Mouse (Mus musculus): ENCODE measurements around the gene Tmem53. TPM values are rescaled to one million over a fixed set of nuclear protein-coding genes. Genes with fewer than 3 reads are reported as not detected.
A peak's percentile ranks its signal among the peaks of the same experiment; 100 is the strongest.

Tmem53 gene
- polyA plus RNA-seq, 1 experiment from 2014 or later = 6.3 TPM

- Histone ChIP-seq H3K36me3 (no peaks in the 10 kb centered on the region), H3K27me3 (replicated peaks) (peaks cover 60% of the 10 kb centered on the region), H3K4me2 (no peak overlapping the region)
Observed at GRCm38 (mm10) chr4:117307270-117307669, 55.5 kb downstream of the Tmem53 start.

DNA sequence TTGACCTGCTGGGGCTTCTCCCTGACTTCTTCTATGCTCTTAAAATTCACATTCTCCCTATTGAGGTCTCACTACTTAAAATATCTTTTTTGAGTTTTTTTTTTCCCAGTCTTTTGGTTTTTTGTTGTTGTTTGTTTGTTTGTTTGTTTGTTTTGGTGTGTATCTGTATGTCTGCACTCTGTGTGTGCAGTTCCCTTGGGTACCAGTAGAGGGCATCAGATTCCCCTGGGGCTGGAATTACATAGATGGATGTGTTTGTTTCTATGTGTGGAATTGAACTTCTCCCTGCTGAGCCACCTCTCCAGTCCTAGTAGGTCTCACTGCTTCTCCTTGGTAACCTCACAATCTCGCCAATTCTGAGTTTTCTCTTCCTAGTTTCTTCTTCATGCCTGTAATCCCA lies 57.7 kb downstream of the Tmem53 start:
- ATAC-seq (ENCODE audit: low FRiP score) = no peak
- Histone ChIP-seq H3K4me2 (no peak overlapping the region), H3K9ac (replicated peaks) (no peak overlapping the region), H3K4me1 (peaks cover 17% of the 10 kb centered on the region), H3K9me3 (replicated peaks) (no peaks in the 10 kb centered on the region), H3K36me3 (no peaks in the 10 kb centered on the region), H3K27me3 (replicated peaks) (peaks cover 64% of the 10 kb centered on the region), H3K4me3 (replicated peaks) (no peak overlapping the region), H3K27ac (replicated peaks) (no peak overlapping the region)
- WGBS = 93% methylated on average over 1 of the region's 1 CpGs

More at GRCm38 (mm10) chr4:117307270-117307669, 55.5 kb downstream of the Tmem53 start:
- H3K9ac ChIP-seq (replicated peaks) = no peak overlapping the region
- H3K4me3 ChIP-seq (replicated peaks) = no peak overlapping the region
- H3K9me3 ChIP-seq (replicated peaks) = no peaks in the 10 kb centered on the region
- no peak overlapping the region for H3K27ac ChIP-seq (replicated peaks)
- ATAC-seq (ENCODE audit: low FRiP score) = no peak
- H3K4me1 ChIP-seq = peaks cover 28% of the 10 kb centered on the region
- WGBS = 56% methylated on average over 6 of the region's 6 CpGs

DNA sequence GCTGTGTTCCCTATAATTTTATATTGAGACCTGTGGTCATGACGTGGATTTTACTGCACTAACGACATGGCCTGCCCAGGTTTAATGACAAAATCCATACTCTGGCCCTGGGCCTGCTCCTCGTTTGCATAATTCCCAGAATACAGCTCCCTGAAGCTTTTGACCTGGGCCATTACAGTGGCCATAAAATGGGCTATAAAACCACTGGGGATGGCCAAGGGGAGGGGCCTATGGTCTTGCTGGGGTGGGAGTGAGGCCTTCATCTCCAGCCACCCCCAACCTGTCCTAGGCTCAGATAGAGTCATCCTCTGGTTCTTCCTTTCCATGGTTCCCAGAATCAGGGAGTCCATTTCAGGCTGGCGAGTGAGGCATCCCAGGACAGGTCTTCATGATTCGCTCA lies 60.1 kb downstream of the Tmem53 start:
- no peaks in the 10 kb centered on the region for H3K9me3 ChIP-seq (replicated peaks)
- H3K4me2 ChIP-seq = no peak overlapping the region
- H3K4me1 ChIP-seq = peaks cover 27% of the 10 kb centered on the region
- peaks cover 63% of the 10 kb centered on the region for H3K27me3 ChIP-seq (replicated peaks)
- H3K27ac ChIP-seq (replicated peaks) = no peak overlapping the region
- no peak overlapping the region for H3K4me3 ChIP-seq (replicated peaks)
- H3K9ac ChIP-seq (replicated peaks) = no peak overlapping the region
- WGBS = 17% methylated on average over 5 of the region's 5 CpGs
- H3K36me3 ChIP-seq = no peaks in the 10 kb centered on the region
- 0 out of 2 replicates have a peak, but pooled peaks have one; percentile 52 for ATAC-seq (ENCODE audit: low FRiP score)

DNA sequence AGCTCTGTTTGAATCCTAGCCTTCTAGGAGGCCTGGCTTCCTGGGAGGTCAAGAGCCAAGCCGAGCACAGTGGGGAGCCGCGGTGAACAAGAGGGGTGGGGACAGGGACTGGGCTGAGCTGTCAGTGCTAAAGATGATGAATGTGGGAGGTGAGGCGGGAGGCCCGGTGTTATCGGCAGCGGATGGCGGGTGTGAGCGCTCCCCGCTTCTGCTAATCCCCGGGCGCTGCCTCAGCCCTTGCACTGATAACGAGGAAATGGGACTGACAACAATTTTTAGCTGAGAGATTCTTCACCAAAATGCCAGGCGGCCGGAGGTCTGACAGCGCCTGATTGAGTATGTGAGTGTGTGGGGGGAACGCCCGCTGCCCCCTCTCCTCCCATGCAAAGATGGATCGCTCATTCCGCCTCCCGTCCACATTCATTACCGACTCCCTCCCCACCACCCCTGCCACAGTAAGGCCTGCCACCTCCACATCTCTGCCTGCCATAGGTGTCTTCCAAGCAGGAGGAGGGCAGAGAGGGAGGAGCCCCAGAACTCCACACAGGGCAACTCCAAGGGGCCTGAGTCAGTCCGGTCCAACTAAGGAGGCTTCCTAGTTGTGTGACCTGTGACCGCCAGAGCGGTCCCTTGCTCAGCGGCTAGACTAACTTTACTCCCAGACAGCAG lies 60.8 kb downstream of the Tmem53 start:
- H3K4me2 ChIP-seq = peak overlapping the region; percentile 22; the same call in 1 of the 2 replicates
- 9% methylated on average over 26 of the region's 26 CpGs for WGBS
- H3K36me3 ChIP-seq = no peaks in the 10 kb centered on the region
- H3K27me3 ChIP-seq (replicated peaks) = peaks cover 63% of the 10 kb centered on the region
- H3K9me3 ChIP-seq (replicated peaks) = no peaks in the 10 kb centered on the region
- H3K9ac ChIP-seq (replicated peaks) = no peak overlapping the region
- peaks cover 34% of the 10 kb centered on the region for H3K4me1 ChIP-seq
- H3K27ac ChIP-seq (replicated peaks) = no peak overlapping the region
- no peak overlapping the region for H3K4me3 ChIP-seq (replicated peaks)
- 0 out of 2 replicates have a peak, but pooled peaks have one; percentile 47 for ATAC-seq (ENCODE audit: low FRiP score)

- WGBS = 9% methylated on average over 4 of the region's 4 CpGs
- Histone ChIP-seq H3K4me2 (0 out of 2 replicates have a peak overlapping the region, but pooled peaks have one; percentile 22), H3K9ac (replicated peaks) (no peak overlapping the region), H3K4me3 (replicated peaks) (no peak overlapping the region), H3K27me3 (replicated peaks) (peaks cover 63% of the 10 kb centered on the region), H3K4me1 (peaks cover 39% of the 10 kb centered on the region), H3K27ac (replicated peaks) (no peak overlapping the region), H3K36me3 (no peaks in the 10 kb centered on the region), H3K9me3 (replicated peaks) (no peaks in the 10 kb centered on the region)
- no peak for ATAC-seq (ENCODE audit: low FRiP score)
Observed at GRCm38 (mm10) chr4:117313085-117313424, 61.3 kb downstream of the Tmem53 start.

DNA sequence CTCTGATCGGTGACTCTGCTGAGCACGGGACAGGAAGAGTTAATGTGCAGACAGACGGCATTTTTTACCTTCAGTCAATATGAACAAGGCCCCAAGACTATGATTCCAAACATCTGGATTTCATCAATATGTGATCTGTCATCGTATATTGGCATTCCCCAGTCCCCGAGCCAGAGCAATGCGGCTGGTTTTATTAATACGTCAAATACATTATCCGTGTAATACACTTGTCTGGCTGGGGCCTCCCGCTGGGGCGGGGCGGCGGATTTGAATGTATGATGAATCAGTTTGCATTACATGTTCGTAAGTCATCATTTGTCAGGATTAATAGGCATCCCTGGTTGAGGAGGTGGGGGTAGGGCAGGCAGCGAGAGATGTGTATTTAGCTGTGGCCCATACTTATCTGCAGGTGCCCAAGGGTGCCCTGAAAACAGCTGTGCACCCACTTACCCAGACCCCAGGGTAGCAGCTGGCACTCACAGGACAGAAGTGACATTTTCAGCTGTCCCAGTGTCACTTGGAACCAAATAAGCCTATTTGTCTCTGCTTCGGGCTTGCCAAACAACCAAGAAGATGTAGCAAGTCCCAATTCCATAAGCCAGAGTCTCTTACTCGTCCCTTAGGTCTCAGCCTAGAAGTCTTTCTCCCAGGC lies 63.2 kb downstream of the Tmem53 start:
- Histone ChIP-seq H3K9me3 (replicated peaks) (no peaks in the 10 kb centered on the region), H3K36me3 (no peaks in the 10 kb centered on the region), H3K9ac (replicated peaks) (no peak overlapping the region), H3K27ac (replicated peaks) (no peak overlapping the region), H3K4me3 (replicated peaks) (no peak overlapping the region), H3K4me2 (no peak overlapping the region), H3K4me1 (peaks cover 42% of the 10 kb centered on the region), H3K27me3 (replicated peaks) (peaks cover 78% of the 10 kb centered on the region)
- WGBS = 57% methylated on average over 16 of the region's 16 CpGs
- no peak for ATAC-seq (ENCODE audit: low FRiP score)

- Histone ChIP-seq H3K4me2 (no peak overlapping the region), H3K4me1 (peaks cover 43% of the 10 kb centered on the region), H3K27ac (replicated peaks) (no peak overlapping the region; the same call in 1 of the 2 replicates), H3K4me3 (replicated peaks) (no peak overlapping the region), H3K27me3 (replicated peaks) (peaks cover 84% of the 10 kb centered on the region), H3K36me3 (no peaks in the 10 kb centered on the region), H3K9ac (replicated peaks) (no peak overlapping the region), H3K9me3 (replicated peaks) (no peaks in the 10 kb centered on the region)
- 0 out of 2 replicates have a peak, but pooled peaks have one; percentile 23 for ATAC-seq (ENCODE audit: low FRiP score)
- 20% methylated on average over 6 of the region's 6 CpGs for WGBS
Observed at GRCm38 (mm10) chr4:117316800-117317199, 65.0 kb downstream of the Tmem53 start.

DNA sequence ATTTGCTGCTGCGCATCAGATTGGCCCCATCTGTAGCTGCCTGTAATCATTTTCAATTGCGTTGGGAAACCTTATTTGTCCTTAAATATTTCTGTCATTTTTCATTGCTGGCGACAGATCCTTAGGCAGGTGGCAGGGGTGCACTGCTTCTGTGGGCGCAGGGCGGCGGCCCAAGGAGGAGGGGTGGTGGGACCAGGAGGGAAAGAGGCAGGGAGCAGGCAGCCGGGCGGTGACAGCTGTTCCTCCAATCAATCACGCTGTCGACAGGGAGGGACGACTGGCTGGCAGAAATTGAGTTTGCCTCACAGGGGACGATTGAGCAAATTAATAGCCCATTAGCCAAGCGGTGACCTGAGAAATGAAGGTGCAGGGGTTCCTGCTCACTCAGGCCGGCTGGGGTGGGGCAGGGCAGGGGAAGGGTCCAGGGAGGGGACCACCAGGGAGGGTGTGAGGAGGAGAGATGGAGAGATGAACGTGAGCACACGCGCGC lies 66.0 kb downstream of the Tmem53 start:
- Histone ChIP-seq H3K4me1 (peaks cover 44% of the 10 kb centered on the region), H3K4me2 (peak overlapping the region; percentile 46), H3K9ac (replicated peaks) (no peak overlapping the region), H3K4me3 (replicated peaks) (no peak overlapping the region), H3K27me3 (replicated peaks) (peaks cover 82% of the 10 kb centered on the region), H3K9me3 (replicated peaks) (no peaks in the 10 kb centered on the region), H3K36me3 (no peaks in the 10 kb centered on the region), H3K27ac (replicated peaks) (no peak overlapping the region; the same call in 1 of the 2 replicates)
- ATAC-seq (ENCODE audit: low FRiP score) = no peak
- WGBS = 8% methylated on average over 18 of the region's 18 CpGs

Other genes starting within 250 kb of the Tmem53 start
- gene Eif2b3, start 232.5 kb upstream of the Tmem53 start, polyA plus RNA-seq (2015; fragmentation: Nextera tagmentation; extraction: Ambion mirVana) = 46.1 and 49.1 TPM in 2 replicates
- 6.9 and 7.1 TPM in 2 replicates for gene Ptch2, start 155.9 kb upstream of the Tmem53 start, polyA plus RNA-seq (2015; fragmentation: Nextera tagmentation; extraction: Ambion mirVana)
- 4.7 and 5.5 TPM in 2 replicates for gene Btbd19, start 126.2 kb upstream of the Tmem53 start, polyA plus RNA-seq (2015; fragmentation: Nextera tagmentation; extraction: Ambion mirVana)
- gene Tctex1d4, start 125.2 kb upstream of the Tmem53 start, polyA plus RNA-seq (2015; fragmentation: Nextera tagmentation; extraction: Ambion mirVana) = not detected in 2 replicates
- gene Plk3, start 118.0 kb upstream of the Tmem53 start, polyA plus RNA-seq (2015; fragmentation: Nextera tagmentation; extraction: Ambion mirVana) = 19.5 and 22.5 TPM in 2 replicates
- 530 and 610 TPM in 2 replicates for gene Rps8, start 95.7 kb upstream of the Tmem53 start, polyA plus RNA-seq (2015; fragmentation: Nextera tagmentation; extraction: Ambion mirVana)
- gene Kif2c, start 69.3 kb upstream of the Tmem53 start, polyA plus RNA-seq (2015; fragmentation: Nextera tagmentation; extraction: Ambion mirVana) = 6.8 and 17.1 TPM in 2 replicates
- gene Armh1, start 174 bp downstream of the Tmem53 start, polyA plus RNA-seq (2015; fragmentation: Nextera tagmentation; extraction: Ambion mirVana) = 1.4 and 1.5 TPM in 2 replicates
- 95.6 and 95.8 TPM in 2 replicates for gene Rnf220, start 245.1 kb downstream of the Tmem53 start, polyA plus RNA-seq (2015; fragmentation: Nextera tagmentation; extraction: Ambion mirVana)